ENCODE assay signal across 22 mouse cellular contexts in genomic region chr2:32438733-32439132, GRCm38 (mm10).
"Had no signal": no experiment of that assay in that cellular context is flagged by ENCODE, and none has a peak within 500 bp of the region (broad histone marks: within the 10 kb centered on the region; RNA-seq: fewer than 3 reads in every experiment).

No protein-coding gene starts in this region.

- H3K9me3 ChIP-seq: limb, embryonic 12.5 days; limb, embryonic 15.5 days; liver, embryonic 13.5 days; midbrain, embryonic 12.5 days; neural tube, embryonic 13.5 days; stomach, embryonic 15.5 days had no signal

- H3K4me3 ChIP-seq: limb, embryonic 12.5 days; limb, embryonic 15.5 days; liver, embryonic 13.5 days; midbrain, embryonic 12.5 days; myocyte; neural tube, embryonic 13.5 days; stomach, embryonic 15.5 days had no signal

- H3K36me3 ChIP-seq: limb, embryonic 12.5 days; liver, embryonic 13.5 days; midbrain, embryonic 12.5 days; stomach, embryonic 15.5 days had no signal

- ATAC-seq: inflammation-experienced regulatory T-cells, adult 6 months; intestine, embryonic 16.5 days; midbrain, embryonic 16.5 days had no signal

- H3K4me2 ChIP-seq: limb, embryonic 12.5 days; limb, embryonic 15.5 days; liver, embryonic 13.5 days; midbrain, embryonic 12.5 days; neural tube, embryonic 13.5 days; stomach, embryonic 15.5 days had no signal

- DNase-seq: kidney, postnatal 10 days; kidney, postnatal 4 days; layer of hippocampus, adult 9-11 months; layer of hippocampus, postnatal 36 days; left cerebral cortex, postnatal 4 days; liver, embryonic 13.5 days; lung, adult 2 months; lung, postnatal 14 days; lung, postnatal 4 days; retina, postnatal 1 day; right cerebral cortex, postnatal 25 days; spleen, adult 18-20 months; thymus, postnatal 25 days had no signal

- H3K27me3 ChIP-seq: limb, embryonic 12.5 days; limb, embryonic 15.5 days; liver, embryonic 13.5 days; midbrain, embryonic 12.5 days; neural tube, embryonic 13.5 days; stomach, embryonic 15.5 days had no signal

- H3K9ac ChIP-seq: limb, embryonic 12.5 days; limb, embryonic 15.5 days; liver, embryonic 13.5 days; midbrain, embryonic 12.5 days; stomach, embryonic 15.5 days had no signal

- H3K27ac ChIP-seq: limb, embryonic 12.5 days; limb, embryonic 15.5 days; liver, embryonic 13.5 days had no signal
